Mouse (Mus musculus) hindbrain, embryonic 14.5 days (tissue): ENCODE measurements at regions not wholly inside any gene's neighbourhood (a gene's known extent, or its start where the extent isn't known, plus 50 kb on each side); places are given as distances from the start of the nearest gene placed in this dataset.

Source experiments
- ATAC-seq: fragments of 200-750 bp; cut with Nextera tagmentation; 2 replicates; pipeline ENCODE4 v1.8.0; 2017; ENCODE audit warnings: moderate number of reproducible peaks, mild to moderate bottlenecking, moderate TSS enrichment, moderate library complexity; ENCODE audit not compliant: low FRiP score
- DNase-seq: peaks from one replicate; pipeline ENCODE4 v3.0.0-alpha.2; 2015; ENCODE audit warnings: low spot score
- H3K27ac ChIP-seq: fragments of 300-500 bp; sonication (generic); 2 replicates; pipeline ENCODE4 v1.5.1; 2014; ENCODE audit warnings: mild to moderate bottlenecking, moderate library complexity
- H3K27me3 ChIP-seq: fragments of 300-500 bp; sonication (generic); 2 replicates; pipeline ENCODE4 v1.6.1; 2014; ENCODE audit warnings: mild to moderate bottlenecking, low read length, mixed read lengths; ENCODE audit not compliant: control insufficient read depth, insufficient read depth
- H3K36me3 ChIP-seq: fragments of 300-500 bp; sonication (generic); replicated peaks from 2 replicates; pipeline ENCODE4 v1.6.1; 2014; ENCODE audit not compliant: control insufficient read depth, insufficient read depth
- H3K4me1 ChIP-seq: fragments of 300-500 bp; sonication (generic); replicated peaks from 2 replicates; pipeline ENCODE4 v1.6.1; 2014; ENCODE audit warnings: antibody characterized with exemption, low read length, mixed read lengths; ENCODE audit not compliant: control insufficient read depth, insufficient read depth
- H3K4me2 ChIP-seq: fragments of 300-500 bp; sonication (generic); replicated peaks from 2 replicates; pipeline ENCODE4 v1.6.1; 2014; ENCODE audit warnings: mild to moderate bottlenecking, moderate library complexity
- H3K4me3 ChIP-seq: fragments of 300-500 bp; sonication (generic); replicated peaks from 2 replicates; pipeline ENCODE4 v1.5.1; 2014; ENCODE audit warnings: mild to moderate bottlenecking, low read length
- H3K9ac ChIP-seq: fragments of 300-500 bp; sonication (generic); 2 replicates; pipeline ENCODE4 v1.6.1; 2014
- H3K9me3 ChIP-seq: fragments of 300-500 bp; sonication (generic); 2 replicates; pipeline ENCODE4 v1.6.1; 2016; ENCODE audit warnings: low read length; ENCODE audit not compliant: control insufficient read depth
- WGBS: fragments of 180-500 bp; shearing (Covaris S2); extraction: QIAGEN DNeasy Blood & Tissue Kit; methylation state at CpG from one replicate; pipeline ENCODE4 v1.1.7; 2014; 5-methylcytosine and 5-hydroxymethylcytosine counted together

- ATAC-seq (no peak), DNase-seq (no peak)
- peaks cover 10% of the 10 kb centered on the region; the same call in 1 of the 2 replicates for H3K4me1 ChIP-seq
- H3K27ac ChIP-seq, result no peak overlapping the region
- H3K4me2 ChIP-seq, result no peak overlapping the region
- 93% methylated on average over 1 of the region's 1 CpGs for WGBS
- H3K9me3 ChIP-seq, result no peaks in the 10 kb centered on the region
- H3K36me3 ChIP-seq, result no peaks in the 10 kb centered on the region
- H3K4me3 ChIP-seq, result no peak overlapping the region
- H3K27me3 ChIP-seq, result no peaks in the 10 kb centered on the region
- H3K9ac ChIP-seq, result no peak overlapping the region
Observed at GRCm38 (mm10) chr10:37375648-37376047, 236.9 kb upstream of the Marcks start.

DNA sequence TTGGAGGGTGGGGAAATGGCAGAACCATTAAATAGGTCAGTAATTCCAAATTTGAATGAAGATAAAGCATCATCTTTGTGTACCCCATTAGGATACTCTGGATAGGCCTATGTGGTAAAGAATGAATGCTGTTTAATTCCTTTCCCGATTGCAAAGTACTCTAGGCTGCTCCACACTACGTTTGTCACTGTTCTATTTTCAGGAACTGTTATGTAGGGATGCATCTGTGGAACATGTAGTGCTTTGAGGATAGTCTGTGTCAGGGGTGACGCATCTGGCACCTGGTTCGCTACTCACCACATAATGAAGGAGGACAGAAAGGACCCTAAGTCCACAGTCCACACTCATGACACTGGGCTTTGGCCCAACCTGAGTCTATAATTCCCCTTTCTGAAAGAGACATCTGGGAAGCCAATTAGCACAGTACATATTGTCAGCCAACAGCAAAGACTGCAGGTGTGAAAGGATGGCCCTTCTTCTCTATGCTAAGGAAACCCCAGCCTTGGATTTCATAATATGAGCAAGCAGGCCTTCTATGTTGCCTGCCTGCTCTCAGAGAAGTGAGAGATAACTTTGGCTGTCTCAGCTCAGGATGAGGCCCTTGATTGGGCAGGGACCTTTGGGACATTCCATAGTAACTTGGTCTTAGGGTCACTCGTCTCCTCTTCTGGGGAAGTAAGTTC is 230.4 kb upstream of the Marcks start:
- Histone ChIP-seq H3K9ac (no peak overlapping the region), H3K9me3 (no peaks in the 10 kb centered on the region), H3K4me1 (no peaks in the 10 kb centered on the region), H3K27ac (no peak overlapping the region), H3K27me3 (no peaks in the 10 kb centered on the region), H3K36me3 (no peaks in the 10 kb centered on the region), H3K4me3 (no peak overlapping the region), H3K4me2 (no peak overlapping the region)
- DNase-seq (no peak), ATAC-seq (no peak)
- 89% methylated on average over 5 of the region's 5 CpGs for WGBS

GRCm38 (mm10) chr10:37367796-37368195 is 229.1 kb upstream of the Marcks start:
- 97% methylated on average over 4 of the region's 4 CpGs for WGBS
- ATAC-seq (no peak), DNase-seq (no peak)
- Histone ChIP-seq H3K9me3 (no peaks in the 10 kb centered on the region), H3K4me1 (no peaks in the 10 kb centered on the region), H3K27ac (no peak overlapping the region), H3K4me3 (no peak overlapping the region), H3K36me3 (no peaks in the 10 kb centered on the region), H3K9ac (no peak overlapping the region), H3K4me2 (no peak overlapping the region), H3K27me3 (no peaks in the 10 kb centered on the region)

- Histone ChIP-seq H3K27me3 (no peaks in the 10 kb centered on the region), H3K4me1 (no peaks in the 10 kb centered on the region), H3K27ac (no peak overlapping the region), H3K9me3 (no peaks in the 10 kb centered on the region), H3K4me3 (no peak overlapping the region), H3K9ac (no peak overlapping the region), H3K4me2 (no peak overlapping the region), H3K36me3 (no peaks in the 10 kb centered on the region)
- 34% methylated on average over 4 of the region's 4 CpGs for WGBS
- no peak for DNase-seq
- ATAC-seq, result no peak
Observed at GRCm38 (mm10) chr10:37364506-37364905, 225.8 kb upstream of the Marcks start.

- no peak for DNase-seq
- 92% methylated on average over 3 of the region's 3 CpGs for WGBS
Observed at GRCm38 (mm10) chr10:37360985-37361384, 222.3 kb upstream of the Marcks start.

GRCm38 (mm10) chr10:37358900-37359299 is 220.2 kb upstream of the Marcks start:
- ATAC-seq, result no peak
- no peak overlapping the region for H3K27ac ChIP-seq

More at GRCm38 (mm10) chr10:37360985-37361384, 222.3 kb upstream of the Marcks start:
- Histone ChIP-seq H3K36me3 (no peaks in the 10 kb centered on the region), H3K27me3 (no peaks in the 10 kb centered on the region), H3K4me3 (no peak overlapping the region), H3K9ac (no peak overlapping the region), H3K9me3 (no peaks in the 10 kb centered on the region), H3K4me2 (no peak overlapping the region), H3K4me1 (0 out of 2 replicates have a peak, but pooled peaks cover 5% of the 10 kb centered on the region), H3K27ac (no peak overlapping the region)
- ATAC-seq, result no peak

DNA sequence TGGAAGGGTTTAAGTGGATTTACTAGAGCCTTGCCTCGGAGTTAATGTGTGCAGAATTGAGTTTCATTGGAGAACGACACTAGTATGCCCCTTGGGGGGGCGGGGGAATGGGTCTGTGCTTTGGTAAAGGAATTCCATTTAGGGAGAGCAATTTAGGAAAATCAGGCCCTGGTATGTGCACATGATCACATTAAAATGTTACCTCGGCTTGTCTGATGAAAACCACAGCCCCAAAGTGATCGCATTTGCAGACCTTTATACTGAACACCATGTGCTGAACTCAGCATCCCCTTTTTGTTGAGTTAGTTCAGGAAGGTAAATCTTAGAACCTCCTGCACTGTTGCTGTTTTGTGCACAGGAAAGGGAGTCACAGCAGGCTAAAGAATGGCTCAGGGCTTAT is 219.6 kb upstream of the Marcks start:
- H3K36me3 ChIP-seq, result no peaks in the 10 kb centered on the region
- ATAC-seq, result no peak

More at GRCm38 (mm10) chr10:37358900-37359299, 220.2 kb upstream of the Marcks start:
- Histone ChIP-seq H3K9ac (no peak overlapping the region), H3K9me3 (no peaks in the 10 kb centered on the region), H3K4me2 (no peak overlapping the region), H3K27me3 (no peaks in the 10 kb centered on the region), H3K36me3 (no peaks in the 10 kb centered on the region), H3K4me1 (0 out of 2 replicates have a peak, but pooled peaks cover 5% of the 10 kb centered on the region), H3K4me3 (no peak overlapping the region)
- no peak for DNase-seq

GRCm38 (mm10) chr10:37357304-37358060 is 218.8 kb upstream of the Marcks start:
- Histone ChIP-seq H3K36me3 (no peaks in the 10 kb centered on the region), H3K27me3 (no peaks in the 10 kb centered on the region), H3K4me3 (no peak overlapping the region), H3K9ac (no peak overlapping the region), H3K4me1 (0 out of 2 replicates have a peak, but pooled peaks cover 5% of the 10 kb centered on the region), H3K4me2 (no peak overlapping the region), H3K9me3 (no peaks in the 10 kb centered on the region), H3K27ac (peak overlapping the region; percentile 20; the same call in 1 of the 2 replicates)
- 60% methylated on average over 6 of the region's 6 CpGs for WGBS
- DNase-seq, result peak; percentile 34
- peak; percentile 90; the same call in 1 of the 2 replicates for ATAC-seq

More for the DNA sequence above, 219.6 kb upstream of the Marcks start:
- H3K27me3 ChIP-seq, result no peaks in the 10 kb centered on the region
- no peak for DNase-seq
- H3K4me1 ChIP-seq, result 0 out of 2 replicates have a peak, but pooled peaks cover 5% of the 10 kb centered on the region
- no peaks in the 10 kb centered on the region for H3K9me3 ChIP-seq
- 62% methylated on average over 5 of the region's 5 CpGs for WGBS
- no peak overlapping the region for H3K4me3 ChIP-seq
- no peak overlapping the region for H3K9ac ChIP-seq
- H3K4me2 ChIP-seq, result no peak overlapping the region
- 0 out of 2 replicates have a peak overlapping the region, but pooled peaks have one; percentile 20 for H3K27ac ChIP-seq

DNA sequence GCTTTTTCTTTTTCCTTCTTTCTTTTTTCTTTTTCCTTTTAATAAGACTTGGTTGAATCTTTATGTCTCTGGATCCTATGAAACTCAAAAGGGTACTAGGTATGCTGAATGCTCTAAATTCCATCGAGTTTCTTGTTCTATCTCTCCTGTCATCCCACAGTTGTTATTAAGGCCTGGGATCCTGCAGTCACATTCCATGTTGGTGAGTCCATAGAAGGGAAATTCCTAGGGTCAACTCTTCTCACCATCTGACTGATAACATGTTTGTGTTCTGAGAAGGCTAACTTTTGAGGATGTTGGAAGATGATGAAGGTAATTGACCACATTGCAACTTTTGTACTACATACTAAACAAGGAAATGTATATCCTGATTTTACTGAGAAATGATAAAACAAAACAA is 210.5 kb upstream of the Marcks start:
- 89% methylated on average over 1 of the region's 1 CpGs for WGBS
- Histone ChIP-seq H3K36me3 (no peaks in the 10 kb centered on the region), H3K4me1 (no peaks in the 10 kb centered on the region), H3K9me3 (no peaks in the 10 kb centered on the region), H3K4me2 (no peak overlapping the region), H3K27ac (no peak overlapping the region), H3K4me3 (no peak overlapping the region), H3K9ac (no peak overlapping the region), H3K27me3 (no peaks in the 10 kb centered on the region)
- no peak for DNase-seq
- no peak for ATAC-seq
